Mouse (Mus musculus) c-Kit-positive CD71-positive TER-119-negative erythroid progenitor cells, embryonic 14.5 days (primary cell): ENCODE data around the gene Vmn1r77.
"Not testable (repeated sequence)": the region's sequence is repeated elsewhere in the genome, so short reads cannot be mapped to it uniquely, and the experiment has no call there.

ENCODE experiments used
- DNase-seq: peaks from one replicate; pipeline ENCODE4 v3.0.0-alpha.2; 2013; ENCODE audit warnings: low read depth

Gene Vmn1r77

GRCm38 (mm10) chr7:12036452-12036851 lies at the start of gene Vmn1r77:
Vmn1r77 (plus strand) TSS chr7:12036752.
- DNase-seq: not testable (repeated sequence)

DNA sequence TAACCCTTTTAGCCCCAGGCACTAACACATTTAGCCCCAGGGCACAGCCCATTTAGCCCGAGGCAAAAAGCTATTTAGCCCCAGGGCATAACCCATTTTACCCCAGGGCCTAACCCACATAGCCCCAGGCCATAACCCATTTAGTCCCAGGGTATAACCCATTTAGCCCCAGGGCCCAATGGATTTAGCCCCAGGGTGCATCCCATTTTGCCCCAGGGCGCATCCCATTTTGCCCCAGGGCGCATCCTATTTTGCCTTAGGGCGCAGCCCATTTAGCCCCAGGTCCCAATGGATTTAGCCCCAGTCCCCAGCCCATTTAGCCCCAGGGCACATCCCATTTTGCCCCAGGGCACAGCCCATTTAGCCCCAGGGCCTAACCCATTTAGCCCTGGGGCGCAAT lies 25.1 kb upstream of the Vmn1r77 start:
- not testable (repeated sequence) for DNase-seq

- DNase-seq: not testable (repeated sequence)
Measured at GRCm38 (mm10) chr7:12012392-12012791, 24.2 kb upstream of the Vmn1r77 start.

- DNase-seq: no peak
Measured at GRCm38 (mm10) chr7:12013106-12013505, 23.4 kb upstream of the Vmn1r77 start.

DNA sequence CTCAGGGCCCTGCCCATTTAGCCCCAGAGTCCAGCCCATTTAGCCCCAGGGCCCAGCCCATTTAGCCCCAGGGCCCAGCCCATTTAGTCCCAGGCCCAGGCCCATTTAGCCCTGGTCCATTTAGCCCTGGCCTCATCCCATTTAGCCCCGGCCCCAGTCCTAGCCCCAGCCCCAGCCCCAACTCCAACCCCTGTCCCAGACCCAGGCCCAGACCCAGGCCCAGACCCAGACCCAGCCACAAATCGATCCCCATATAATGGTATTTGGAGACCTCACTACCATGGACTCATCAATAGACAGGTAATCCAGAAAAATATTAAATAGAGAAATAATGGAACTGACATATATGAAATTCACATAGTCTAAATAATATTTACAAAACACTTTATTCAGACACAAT lies 18.7 kb upstream of the Vmn1r77 start:
- DNase-seq: not testable (repeated sequence)

- DNase-seq: no peak
Measured at GRCm38 (mm10) chr7:12040664-12041063, 4.1 kb downstream of the Vmn1r77 start.
